Mouse (Mus musculus): ENCODE results near the gene Gm20605. TPM values are rescaled to one million over a fixed set of nuclear protein-coding genes. Genes with fewer than 3 reads are reported as not detected.

Gene Gm20605
- polyA plus RNA-seq, 1 experiment from 2014 or later: 9.6 TPM

GRCm38 (mm10) chr5:137660064-137660688 lies 31.2 kb downstream of the Gm20605 start:
- no peaks in the 10 kb centered on the region for H3K27me3 ChIP-seq
- no peak overlapping the region for H3K27ac ChIP-seq
- ATAC-seq (ENCODE audit: borderline replicate concordance, extremely low read depth, low FRiP score, low TSS enrichment): no peak
- H3K4me2 ChIP-seq: no peak overlapping the region
- H3K36me3 ChIP-seq: peaks cover 27% of the 10 kb centered on the region
- no peak overlapping the region for H3K4me3 ChIP-seq
- H3K9me3 ChIP-seq: no peaks in the 10 kb centered on the region
- H3K4me1 ChIP-seq: peaks cover 4% of the 10 kb centered on the region; the same call in 1 of the 2 replicates
- whole genome bisulfite sequencing: 74% methylated on average over 6 of the region's 6 CpGs
- no peak overlapping the region for H3K9ac ChIP-seq

GRCm38 (mm10) chr5:137663057-137663456 lies 34.1 kb downstream of the Gm20605 start:
- ATAC-seq (ENCODE audit: borderline replicate concordance, extremely low read depth, low FRiP score, low TSS enrichment): no peak
- no peaks in the 10 kb centered on the region for H3K4me1 ChIP-seq
- H3K4me3 ChIP-seq: no peak overlapping the region
- WGBS: 67% methylated on average over 9 of the region's 9 CpGs
- no peaks in the 10 kb centered on the region for H3K27me3 ChIP-seq
- peaks cover 37% of the 10 kb centered on the region for H3K36me3 ChIP-seq
- no peak overlapping the region for H3K9ac ChIP-seq
- H3K4me2 ChIP-seq: no peak overlapping the region
- no peaks in the 10 kb centered on the region for H3K9me3 ChIP-seq
- H3K27ac ChIP-seq: no peak overlapping the region

- H3K27me3 ChIP-seq: no peaks in the 10 kb centered on the region
- no peak overlapping the region for H3K4me3 ChIP-seq
- H3K27ac ChIP-seq: no peak overlapping the region
- WGBS: 39% methylated on average over 10 of the region's 10 CpGs
- peaks cover 15% of the 10 kb centered on the region; the same call in 1 of the 2 replicates for H3K36me3 ChIP-seq
- H3K9ac ChIP-seq: no peak overlapping the region
- no peak for ATAC-seq (ENCODE audit: borderline replicate concordance, extremely low read depth, low FRiP score, low TSS enrichment)
- peaks cover 30% of the 10 kb centered on the region for H3K4me1 ChIP-seq
- H3K4me2 ChIP-seq: no peak overlapping the region
- no peaks in the 10 kb centered on the region for H3K9me3 ChIP-seq
These were observed 40.0 kb downstream of the Gm20605 start for GRCm38 (mm10) chr5:137668971-137669370.

- WGBS: 94% methylated on average over 1 of the region's 1 CpGs
- H3K27me3 ChIP-seq: no peaks in the 10 kb centered on the region
- ATAC-seq (ENCODE audit: borderline replicate concordance, extremely low read depth, low FRiP score, low TSS enrichment): no peak
- H3K27ac ChIP-seq: no peak overlapping the region
- H3K9ac ChIP-seq: no peak overlapping the region
- no peaks in the 10 kb centered on the region for H3K9me3 ChIP-seq
- H3K4me1 ChIP-seq: peaks cover 30% of the 10 kb centered on the region
- H3K36me3 ChIP-seq: peaks cover 10% of the 10 kb centered on the region; the same call in 1 of the 2 replicates
- H3K4me3 ChIP-seq: no peak overlapping the region
- H3K4me2 ChIP-seq: no peak overlapping the region
These were observed 41.3 kb downstream of the Gm20605 start for GRCm38 (mm10) chr5:137670240-137670639.

GRCm38 (mm10) chr5:137671443-137672240 lies 42.7 kb downstream of the Gm20605 start:
- H3K9me3 ChIP-seq: no peaks in the 10 kb centered on the region
- WGBS: 10% methylated on average over 9 of the region's 9 CpGs
- H3K4me1 ChIP-seq: peaks cover 30% of the 10 kb centered on the region
- H3K4me2 ChIP-seq: peak overlapping the region; percentile 28; the same call in 1 of the 2 replicates
- no peaks in the 10 kb centered on the region for H3K27me3 ChIP-seq
- ATAC-seq (ENCODE audit: borderline replicate concordance, extremely low read depth, low FRiP score, low TSS enrichment): peak; percentile 62
- H3K36me3 ChIP-seq: peaks cover 10% of the 10 kb centered on the region; the same call in 1 of the 2 replicates
- peak overlapping the region; percentile 81 for H3K27ac ChIP-seq
- H3K9ac ChIP-seq: no peak overlapping the region
- H3K4me3 ChIP-seq: no peak overlapping the region

DNA sequence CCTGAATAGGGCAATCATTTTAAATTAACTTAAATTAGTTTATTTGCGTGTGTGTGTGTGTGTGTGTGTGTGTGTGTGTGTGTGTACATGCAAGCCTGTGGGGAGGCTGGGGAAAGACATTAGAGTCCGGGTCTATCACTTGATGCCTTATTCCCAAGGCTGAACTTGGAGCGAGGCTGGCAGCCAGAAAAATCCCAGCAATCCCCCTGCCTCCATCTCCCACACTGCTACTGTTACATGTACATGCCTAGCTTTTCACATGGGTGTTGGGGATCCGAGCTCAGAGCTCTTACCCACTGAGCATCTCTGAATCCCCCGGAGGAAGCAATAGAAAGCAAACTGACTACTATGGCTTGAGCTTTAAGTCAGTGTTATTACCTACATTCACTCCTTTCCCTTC lies 43.4 kb downstream of the Gm20605 start:
- Histone ChIP-seq H3K27me3 (no peaks in the 10 kb centered on the region), H3K27ac (peak overlapping the region; percentile 81), H3K9me3 (no peaks in the 10 kb centered on the region), H3K4me2 (no peak overlapping the region), H3K36me3 (peaks cover 6% of the 10 kb centered on the region), H3K4me3 (no peak overlapping the region), H3K9ac (no peak overlapping the region), H3K4me1 (peaks cover 30% of the 10 kb centered on the region)
- WGBS: 76% methylated on average over 5 of the region's 5 CpGs
- ATAC-seq (ENCODE audit: borderline replicate concordance, extremely low read depth, low FRiP score, low TSS enrichment): no peak

- WGBS: 79% methylated on average over 6 of the region's 6 CpGs
- Histone ChIP-seq H3K4me3 (no peak overlapping the region), H3K27me3 (no peaks in the 10 kb centered on the region), H3K36me3 (peaks cover 3% of the 10 kb centered on the region; the same call in 1 of the 2 replicates), H3K27ac (no peak overlapping the region), H3K4me1 (peaks cover 30% of the 10 kb centered on the region), H3K9ac (no peak overlapping the region), H3K9me3 (no peaks in the 10 kb centered on the region), H3K4me2 (no peak overlapping the region)
- ATAC-seq (ENCODE audit: borderline replicate concordance, extremely low read depth, low FRiP score, low TSS enrichment): no peak
These were observed 44.0 kb downstream of the Gm20605 start for GRCm38 (mm10) chr5:137673015-137673414.

- no peak for ATAC-seq (ENCODE audit: borderline replicate concordance, extremely low read depth, low FRiP score, low TSS enrichment)
- peaks cover 6% of the 10 kb centered on the region; the same call in 1 of the 2 replicates for H3K36me3 ChIP-seq
- H3K27ac ChIP-seq: no peak overlapping the region
- no peaks in the 10 kb centered on the region for H3K27me3 ChIP-seq
- H3K4me2 ChIP-seq: no peak overlapping the region
- H3K9me3 ChIP-seq: no peaks in the 10 kb centered on the region
- WGBS: 93% methylated on average over 8 of the region's 8 CpGs
- no peak overlapping the region for H3K4me3 ChIP-seq
- no peak overlapping the region for H3K9ac ChIP-seq
- H3K4me1 ChIP-seq: peaks cover 30% of the 10 kb centered on the region
These were observed 45.8 kb downstream of the Gm20605 start for GRCm38 (mm10) chr5:137674786-137675185.

GRCm38 (mm10) chr5:137677859-137678258 lies 48.9 kb downstream of the Gm20605 start:
- no peak overlapping the region for H3K27ac ChIP-seq
- no peak overlapping the region for H3K9ac ChIP-seq
- H3K27me3 ChIP-seq: no peaks in the 10 kb centered on the region
- ATAC-seq (ENCODE audit: borderline replicate concordance, extremely low read depth, low FRiP score, low TSS enrichment): no peak
- H3K9me3 ChIP-seq: no peaks in the 10 kb centered on the region
- H3K4me1 ChIP-seq: peaks cover 7% of the 10 kb centered on the region
- WGBS: 86% methylated on average over 8 of the region's 8 CpGs
- peaks cover 6% of the 10 kb centered on the region; the same call in 1 of the 2 replicates for H3K36me3 ChIP-seq
- no peak overlapping the region for H3K4me2 ChIP-seq
- H3K4me3 ChIP-seq: no peak overlapping the region

GRCm38 (mm10) chr5:137678736-137679135 lies 49.8 kb downstream of the Gm20605 start:
- no peak for ATAC-seq (ENCODE audit: borderline replicate concordance, extremely low read depth, low FRiP score, low TSS enrichment)

DNA sequence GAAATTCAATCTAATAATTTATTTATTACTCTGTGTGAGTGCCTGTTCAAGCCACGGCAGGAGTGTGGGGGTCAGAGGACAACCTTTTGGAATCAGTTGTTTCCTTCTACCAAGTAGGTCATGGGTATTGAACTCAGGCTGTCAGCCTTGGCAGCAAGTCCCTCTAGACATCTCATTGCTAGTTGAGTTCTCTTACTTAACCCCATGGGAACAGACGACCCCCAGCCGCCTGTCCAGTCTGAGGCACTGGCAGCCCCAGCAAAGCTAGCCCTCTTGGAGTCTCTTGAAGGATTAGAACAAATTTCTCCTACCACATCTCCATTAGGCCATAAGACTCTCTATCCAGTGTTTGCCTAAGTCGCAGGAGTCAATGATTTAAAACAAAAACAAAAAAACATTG lies 50.8 kb downstream of the Gm20605 start:
- no peak overlapping the region for H3K4me2 ChIP-seq
- H3K36me3 ChIP-seq: peaks cover 6% of the 10 kb centered on the region; the same call in 1 of the 2 replicates
- ATAC-seq (ENCODE audit: borderline replicate concordance, extremely low read depth, low FRiP score, low TSS enrichment): no peak
- 66% methylated on average over 4 of the region's 4 CpGs for WGBS
- no peak overlapping the region for H3K4me3 ChIP-seq
- H3K27ac ChIP-seq: no peak overlapping the region
- no peaks in the 10 kb centered on the region for H3K27me3 ChIP-seq
- H3K9ac ChIP-seq: no peak overlapping the region
- H3K4me1 ChIP-seq: peaks cover 10% of the 10 kb centered on the region
- H3K9me3 ChIP-seq: no peaks in the 10 kb centered on the region

More at GRCm38 (mm10) chr5:137678736-137679135, 49.8 kb downstream of the Gm20605 start:
- H3K9ac ChIP-seq: no peak overlapping the region
- peaks cover 6% of the 10 kb centered on the region; the same call in 1 of the 2 replicates for H3K36me3 ChIP-seq
- 79% methylated on average over 3 of the region's 3 CpGs for WGBS
- no peaks in the 10 kb centered on the region for H3K27me3 ChIP-seq
- H3K4me3 ChIP-seq: no peak overlapping the region
- no peak overlapping the region for H3K27ac ChIP-seq
- H3K4me1 ChIP-seq: peaks cover 9% of the 10 kb centered on the region
- no peak overlapping the region for H3K4me2 ChIP-seq
- H3K9me3 ChIP-seq: no peaks in the 10 kb centered on the region

- H3K27me3 ChIP-seq: no peaks in the 10 kb centered on the region
- peaks cover 17% of the 10 kb centered on the region for H3K4me1 ChIP-seq
- no peak overlapping the region for H3K27ac ChIP-seq
- 0 out of 2 replicates have a peak, but pooled peaks cover 3% of the 10 kb centered on the region for H3K36me3 ChIP-seq
- no peak overlapping the region for H3K4me3 ChIP-seq
- no peak overlapping the region for H3K4me2 ChIP-seq
- 82% methylated on average over 6 of the region's 6 CpGs for WGBS
- no peaks in the 10 kb centered on the region for H3K9me3 ChIP-seq
- no peak overlapping the region for H3K9ac ChIP-seq
- ATAC-seq (ENCODE audit: borderline replicate concordance, extremely low read depth, low FRiP score, low TSS enrichment): no peak
These were observed 53.6 kb downstream of the Gm20605 start for GRCm38 (mm10) chr5:137682526-137682925.
